Comparison of ENCODE assay signal across 16 mouse cellular contexts in genomic region chr8:101522758-101523157, GRCm38 (mm10).
"Had no signal": no experiment of that assay in that cellular context is flagged by ENCODE, and none has a peak within 500 bp of the region (broad histone marks: within the 10 kb centered on the region; RNA-seq: fewer than 3 reads in every experiment).

No protein-coding gene starts in this region.

- ATAC-seq: intestine, postnatal 0 days; midbrain, embryonic 16.5 days had no signal

- H3K36me3 ChIP-seq: limb, embryonic 13.5 days; liver, embryonic 13.5 days had no signal

- H3K27me3 ChIP-seq: limb, embryonic 13.5 days; liver, embryonic 13.5 days had no signal

- H3K27ac ChIP-seq: kidney, postnatal 0 days; layer of hippocampus, adult 2 months; limb, embryonic 13.5 days; liver, embryonic 13.5 days had no signal

- H3K9me3 ChIP-seq: limb, embryonic 13.5 days; liver, embryonic 13.5 days had no signal

- H3K4me1 ChIP-seq: liver, embryonic 13.5 days had no signal

- DNase-seq: kidney, adult 2 months; kidney, postnatal 25 days; layer of hippocampus, adult 9-11 months; liver, embryonic 13.5 days; lung, adult 2 months; lung, postnatal 14 days; lung, postnatal 4 days; retina, postnatal 1 day; thymus, adult 18-20 months; thymus, postnatal 36 days had no signal

- H3K4me3 ChIP-seq: layer of hippocampus, adult 2 months; limb, embryonic 13.5 days; liver, embryonic 13.5 days; myocyte had no signal

- H3K4me2 ChIP-seq: limb, embryonic 13.5 days; liver, embryonic 13.5 days had no signal

- H3K9ac ChIP-seq: limb, embryonic 13.5 days; liver, embryonic 13.5 days had no signal
